Mouse (Mus musculus) kidney, adult 2 months (tissue): Measurements from ENCODE around the gene Plppr3.

ENCODE experiments used
- CTCF ChIP-seq: fragments of 200-500 bp; conservative IDR thresholded peaks from 2 replicates; pipeline ENCODE4 v1.5.1; 2011; ENCODE audit warnings: low read depth, mild to moderate bottlenecking, control low read depth, low read length, moderate library complexity, mixed read lengths; ENCODE audit not compliant: insufficient read depth, insufficient read length
- POLR2A ChIP-seq: fragments of 200-500 bp; IDR thresholded peaks from one replicate; pipeline ENCODE4 v1.6.1; 2011; ENCODE audit warnings: low read depth, low read length, control low read depth

DNA sequence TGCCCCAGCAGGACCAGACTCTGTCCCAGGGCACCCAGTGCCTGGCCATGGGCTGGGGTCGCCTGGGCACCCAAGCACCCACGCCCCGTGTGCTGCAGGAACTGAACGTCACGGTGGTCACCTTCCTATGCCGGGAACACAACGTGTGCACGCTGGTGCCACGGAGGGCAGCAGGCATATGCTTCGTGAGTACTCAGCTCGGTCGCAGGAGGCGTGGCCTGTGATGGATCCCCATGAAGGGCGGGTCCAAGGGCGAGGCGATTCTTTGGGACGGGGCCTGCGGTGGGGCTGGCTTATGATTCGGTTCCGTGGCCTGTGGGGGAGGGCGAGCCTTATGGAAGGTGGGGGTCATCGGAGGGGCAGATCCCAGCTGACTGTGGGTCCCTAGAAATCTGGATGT is 7.5 kb upstream of the Plppr3 start:
- TF ChIP-seq CTCF = no peak
- no peak for TF ChIP-seq POLR2A
